Mouse (Mus musculus): ENCODE data around the gene Nrg3.

GRCm38 (mm10) chr14:39014126-39014525, 458.8 kb downstream of the Nrg3 start:
- no peak for TF ChIP-seq EP300 (IDR thresholded peaks at IDR 0.05; ENCODE audit: low read depth)
- TF ChIP-seq CTCF (IDR thresholded peaks at IDR 0.05; ENCODE audit: low read depth), result no peak

Data from liver, postnatal 0 days (tissue).